Mouse (Mus musculus): ENCODE data around the gene Gm37240.

The Gm37240 gene

GRCm38 (mm10) chr3:85313646-85314255, 573.6 kb downstream of the Gm37240 start:
- no peak for DNase-seq

GRCm38 (mm10) chr3:85311176-85311575, 576.1 kb downstream of the Gm37240 start:
- DNase-seq: peak; percentile 22

- DNase-seq: no peak
Observed at GRCm38 (mm10) chr3:85310401-85310989, 576.8 kb downstream of the Gm37240 start.

GRCm38 (mm10) chr3:85309168-85309567, 578.1 kb downstream of the Gm37240 start:
- no peak for DNase-seq

- peak; percentile 17 for DNase-seq
Observed at GRCm38 (mm10) chr3:85308706-85309105, 578.6 kb downstream of the Gm37240 start.

- DNase-seq: no peak
Observed at GRCm38 (mm10) chr3:85301851-85302250, 585.5 kb downstream of the Gm37240 start.

- no peak for DNase-seq
Observed at GRCm38 (mm10) chr3:85301336-85301735, 586.0 kb downstream of the Gm37240 start.

GRCm38 (mm10) chr3:85299649-85300550, 587.4 kb downstream of the Gm37240 start:
- DNase-seq: peak; percentile 65

GRCm38 (mm10) chr3:85295229-85295628, 592.1 kb downstream of the Gm37240 start:
- no peak for DNase-seq

- no peak for DNase-seq
Observed at GRCm38 (mm10) chr3:85287627-85288026, 599.7 kb downstream of the Gm37240 start.

GRCm38 (mm10) chr3:85284483-85284882, 602.8 kb downstream of the Gm37240 start:
- DNase-seq: no peak

- no peak for DNase-seq
Observed at GRCm38 (mm10) chr3:85282816-85283215, 604.5 kb downstream of the Gm37240 start.

- DNase-seq: peak; percentile 15
Observed at GRCm38 (mm10) chr3:85275075-85275474, 612.2 kb downstream of the Gm37240 start.

GRCm38 (mm10) chr3:85271491-85271890, 615.8 kb downstream of the Gm37240 start:
- DNase-seq: no peak

- DNase-seq: no peak
Observed at GRCm38 (mm10) chr3:85264963-85265362, 622.4 kb downstream of the Gm37240 start.

- no peak for DNase-seq
Observed at GRCm38 (mm10) chr3:85264546-85264945, 622.8 kb downstream of the Gm37240 start.

GRCm38 (mm10) chr3:85254526-85254925, 632.8 kb downstream of the Gm37240 start:
- DNase-seq: no peak

GRCm38 (mm10) chr3:85251631-85252030, 635.7 kb downstream of the Gm37240 start:
- no peak for DNase-seq

- DNase-seq: no peak
Observed at GRCm38 (mm10) chr3:85246131-85246530, 641.2 kb downstream of the Gm37240 start.

- no peak for DNase-seq
Observed at GRCm38 (mm10) chr3:85236546-85236945, 650.8 kb downstream of the Gm37240 start.

GRCm38 (mm10) chr3:85232846-85233245, 654.5 kb downstream of the Gm37240 start:
- no peak for DNase-seq

GRCm38 (mm10) chr3:85222046-85222445, 665.3 kb downstream of the Gm37240 start:
- DNase-seq: no peak

- no peak for DNase-seq
Observed at GRCm38 (mm10) chr3:85214926-85215325, 672.4 kb downstream of the Gm37240 start.
